Mouse (Mus musculus) heart, adult 2 months (tissue): ENCODE measurements around the gene Sf3a2.

ENCODE experiments used
- CTCF ChIP-seq: fragments of 200-600 bp; IDR thresholded peaks from 2 replicates; pipeline ENCODE4 v1.8.1; 2022; ENCODE audit warnings: antibody characterized with exemption, mild to moderate bottlenecking, moderate library complexity
- EP300 ChIP-seq: fragments of 200-500 bp; IDR thresholded peaks from 2 replicates; pipeline ENCODE4 v1.6.1; 2011; ENCODE audit warnings: low read depth, low read length, control low read depth; ENCODE audit not compliant: insufficient read depth
- POLR2A ChIP-seq: fragments of 200-500 bp; IDR thresholded peaks from 2 replicates; pipeline ENCODE4 v1.6.1; 2011; ENCODE audit warnings: mild to moderate bottlenecking, low read depth, low read length, control low read depth; ENCODE audit not compliant: insufficient read depth

DNA sequence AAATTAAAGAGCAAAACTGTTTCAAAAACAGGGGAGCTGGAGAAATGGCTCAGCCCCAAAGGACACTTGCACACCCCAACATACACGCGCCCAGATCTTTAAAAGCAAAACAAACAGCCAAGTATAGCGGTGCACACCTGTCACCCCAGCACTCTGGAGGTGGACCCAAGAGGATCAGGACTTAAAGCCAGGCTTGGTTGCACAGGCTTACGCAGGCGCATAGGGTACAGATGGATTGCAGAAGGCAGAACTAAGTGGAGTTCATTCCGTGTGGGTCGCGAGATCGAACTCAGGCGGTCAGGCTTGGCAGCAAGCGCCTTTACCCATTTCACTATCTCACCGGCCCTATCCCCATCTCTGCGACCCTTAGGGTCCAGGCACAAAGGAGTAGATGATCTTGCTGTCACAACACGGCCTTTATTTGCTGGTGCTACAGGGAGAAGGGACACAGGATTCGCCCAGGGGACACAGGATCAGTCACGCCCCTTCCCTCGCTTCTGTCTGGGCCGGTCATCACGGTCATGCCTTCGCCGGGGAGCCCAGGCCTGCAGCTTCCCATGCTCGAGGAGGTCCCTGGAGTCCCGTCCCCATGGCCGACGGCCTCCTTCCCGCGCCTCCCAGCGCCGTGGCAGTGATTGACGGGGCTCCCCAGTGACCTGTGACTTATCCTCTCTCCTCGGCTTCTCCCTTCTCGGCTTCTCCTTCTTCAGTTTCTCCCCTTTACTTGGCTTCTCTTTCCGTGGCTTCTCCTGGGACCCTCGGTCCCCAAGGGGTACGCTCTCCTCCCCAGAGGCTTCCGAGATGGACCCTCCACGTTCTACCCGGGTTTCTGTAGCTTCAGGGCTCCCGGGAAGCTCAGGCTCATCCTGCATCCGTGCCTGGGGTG is 10.3 kb downstream of the Sf3a2 start:
- TF ChIP-seq EP300 (no peak), CTCF (no peak), POLR2A (no peak)
